Mouse (Mus musculus): ENCODE data around the gene Pla2g5. TPM values are rescaled to one million over a fixed set of nuclear protein-coding genes. Genes with fewer than 3 reads are reported as not detected.

The Pla2g5 gene
- polyA plus RNA-seq, 1 experiment from 2014 or later, result not detected

DNA sequence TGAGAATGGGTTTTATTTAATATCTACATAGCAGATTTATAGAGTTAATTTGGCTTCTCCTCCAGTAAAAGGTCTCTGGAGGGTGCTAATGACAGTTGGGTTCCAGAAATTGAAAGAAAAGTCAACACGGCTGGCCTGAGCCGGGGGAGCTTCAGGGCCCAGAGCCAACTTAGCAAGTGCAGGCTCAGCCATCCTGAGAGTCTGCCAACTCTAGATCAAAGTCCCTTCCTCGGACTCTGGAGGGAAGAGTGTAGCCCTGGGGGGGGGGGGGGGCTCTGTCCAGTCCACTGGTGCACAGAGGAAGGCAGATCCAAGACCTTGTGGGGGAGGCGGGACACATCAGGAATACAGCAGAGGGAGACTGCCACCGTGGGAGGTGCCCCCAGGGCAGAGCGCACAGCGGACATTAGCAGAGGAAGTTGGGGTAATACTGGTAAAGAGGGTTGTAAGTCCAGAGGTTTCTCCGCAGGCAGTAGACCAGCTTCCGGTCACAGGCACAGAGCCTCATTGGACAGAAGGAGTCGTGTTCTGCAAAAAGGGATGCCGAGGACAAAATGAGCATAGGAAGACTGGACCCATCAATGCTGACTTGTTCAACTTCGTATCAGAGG, 63.0 kb downstream of the Pla2g5 start:
- H3K4me1 ChIP-seq (ENCODE audit: insufficient read depth), result no peaks in the 10 kb centered on the region
- TF ChIP-seq EP300 (IDR thresholded peaks at IDR 0.05; ENCODE audit: low read depth), result no peak
- no peak for TF ChIP-seq CTCF (IDR thresholded peaks at IDR 0.05; ENCODE audit: low read depth)
- WGBS (ENCODE audit: insufficient replicate concordance), result 70% methylated on average over 11 of the region's 12 CpGs
- H3K36me3 ChIP-seq (replicated peaks; ENCODE audit: insufficient read depth, low read length), result no peaks in the 10 kb centered on the region
- H3K27ac ChIP-seq (ENCODE audit: low read depth), result no peak overlapping the region
- H3K4me2 ChIP-seq (ENCODE audit: low read depth, low read length), result no peak overlapping the region
- no peak overlapping the region for H3K4me3 ChIP-seq (ENCODE audit: low read depth, low read length)
- no peak overlapping the region for H3K9ac ChIP-seq (replicated peaks)
- H3K27me3 ChIP-seq (ENCODE audit: insufficient read depth, low read length), result no peaks in the 10 kb centered on the region
- DNase-seq (peak; percentile 25), ATAC-seq (no peak)
- no peaks in the 10 kb centered on the region for H3K9me3 ChIP-seq (ENCODE audit: low read length)

DNA sequence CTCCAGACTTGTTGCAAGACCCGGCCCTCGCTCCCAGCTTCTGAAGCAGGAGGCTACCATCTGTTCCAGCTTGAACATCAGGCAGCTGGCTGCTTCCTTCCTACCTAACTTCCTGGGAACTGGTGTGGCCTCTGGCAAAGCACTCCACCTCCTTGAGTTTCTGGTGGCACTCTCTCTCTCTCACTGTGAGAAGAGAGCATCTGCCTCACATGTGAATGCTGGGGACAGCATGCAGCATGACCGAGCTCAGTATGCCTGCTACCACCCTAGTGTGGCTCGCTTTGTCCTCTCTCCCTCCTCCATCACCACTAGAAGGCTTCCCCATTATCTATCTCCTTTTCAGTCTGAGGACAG, 66.1 kb downstream of the Pla2g5 start:
- no peak for DNase-seq
- no peak overlapping the region for H3K4me2 ChIP-seq (ENCODE audit: low read depth, low read length)
- H3K9ac ChIP-seq (replicated peaks), result no peak overlapping the region
- no peak for ATAC-seq
- H3K9me3 ChIP-seq (ENCODE audit: low read length), result no peaks in the 10 kb centered on the region
- no peaks in the 10 kb centered on the region for H3K27me3 ChIP-seq (ENCODE audit: insufficient read depth, low read length)
- H3K4me3 ChIP-seq (ENCODE audit: low read depth, low read length), result no peak overlapping the region
- H3K4me1 ChIP-seq (ENCODE audit: insufficient read depth), result no peaks in the 10 kb centered on the region
- TF ChIP-seq CTCF (IDR thresholded peaks at IDR 0.05; ENCODE audit: low read depth), result no peak
- no peak for TF ChIP-seq EP300 (IDR thresholded peaks at IDR 0.05; ENCODE audit: low read depth)
- 58% methylated on average over 4 of the region's 4 CpGs for WGBS (ENCODE audit: insufficient replicate concordance)
- no peak overlapping the region for H3K27ac ChIP-seq (ENCODE audit: low read depth)
- H3K36me3 ChIP-seq (replicated peaks; ENCODE audit: insufficient read depth, low read length), result no peaks in the 10 kb centered on the region

DNA sequence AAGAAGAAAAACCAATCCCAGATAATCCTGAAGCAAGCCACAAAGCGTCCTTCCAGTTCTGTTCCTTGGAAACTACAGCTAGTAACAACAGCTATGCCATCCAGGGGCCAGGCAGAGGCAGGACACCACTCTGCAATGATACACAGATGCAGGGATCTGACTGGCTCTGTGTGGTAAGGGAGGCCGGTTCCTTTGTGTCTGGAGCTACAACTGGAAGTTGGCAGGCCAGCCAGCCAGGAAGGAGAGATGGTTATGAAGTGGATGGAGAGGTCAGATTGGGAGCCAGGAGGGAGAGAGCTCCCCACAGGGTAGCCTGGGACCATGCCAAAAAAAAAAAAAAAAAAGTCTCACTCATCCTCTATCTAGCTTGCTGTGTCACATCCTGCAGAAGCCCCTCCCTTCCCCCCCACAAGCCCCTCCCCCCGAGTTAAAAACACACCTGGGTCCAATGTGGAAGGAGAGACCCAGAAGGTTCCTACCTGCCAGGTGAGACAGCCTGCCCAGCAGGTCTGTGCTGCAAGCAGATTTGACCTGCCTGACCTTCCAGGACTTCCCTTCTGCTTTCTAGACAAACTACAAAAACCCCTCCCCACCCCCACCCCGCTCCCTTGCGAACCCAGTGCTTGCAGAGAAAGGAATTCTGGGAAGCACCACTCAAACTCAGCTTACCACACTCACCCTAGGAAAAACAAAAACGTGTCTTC, 66.6 kb downstream of the Pla2g5 start:
- Histone ChIP-seq H3K4me2 (ENCODE audit: low read depth, low read length) (no peak overlapping the region), H3K9ac (replicated peaks) (no peak overlapping the region), H3K27me3 (ENCODE audit: insufficient read depth, low read length) (no peaks in the 10 kb centered on the region), H3K4me3 (ENCODE audit: low read depth, low read length) (no peak overlapping the region), H3K9me3 (ENCODE audit: low read length) (no peaks in the 10 kb centered on the region), H3K4me1 (ENCODE audit: insufficient read depth) (no peaks in the 10 kb centered on the region), H3K36me3 (replicated peaks; ENCODE audit: insufficient read depth, low read length) (no peaks in the 10 kb centered on the region), H3K27ac (ENCODE audit: low read depth) (no peak overlapping the region)
- no peak for ATAC-seq
- DNase-seq, result no peak
- TF ChIP-seq EP300 (IDR thresholded peaks at IDR 0.05; ENCODE audit: low read depth) (no peak), CTCF (IDR thresholded peaks at IDR 0.05; ENCODE audit: low read depth) (no peak)
- 27% methylated on average over 5 of the region's 6 CpGs for WGBS (ENCODE audit: insufficient replicate concordance)

DNA sequence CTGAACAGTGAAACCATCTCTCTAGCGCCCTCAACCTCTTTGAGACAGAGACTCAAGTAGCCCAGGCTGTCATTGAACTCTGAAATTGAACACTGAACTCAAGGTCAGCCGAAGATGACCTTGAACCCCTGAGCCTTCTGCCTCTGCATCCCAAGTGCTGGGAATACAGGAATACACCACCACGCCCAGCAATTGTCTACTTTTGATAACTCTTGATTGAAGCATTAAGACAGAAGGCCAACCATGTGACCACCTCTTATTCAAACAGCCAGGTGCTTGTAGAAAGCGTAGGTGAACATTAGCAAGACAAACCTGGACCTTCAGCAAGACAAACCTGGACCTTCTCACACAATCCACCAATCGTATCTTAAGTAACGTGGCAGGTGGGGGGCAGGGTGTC, 68.9 kb downstream of the Pla2g5 start:
- no peaks in the 10 kb centered on the region for H3K9me3 ChIP-seq (ENCODE audit: low read length)
- 79% methylated on average over 6 of the region's 6 CpGs for WGBS (ENCODE audit: insufficient replicate concordance)
- H3K27me3 ChIP-seq (ENCODE audit: insufficient read depth, low read length), result no peaks in the 10 kb centered on the region
- no peak overlapping the region for H3K9ac ChIP-seq (replicated peaks)
- ATAC-seq (no peak), DNase-seq (no peak)
- no peaks in the 10 kb centered on the region for H3K36me3 ChIP-seq (replicated peaks; ENCODE audit: insufficient read depth, low read length)
- H3K4me2 ChIP-seq (ENCODE audit: low read depth, low read length), result no peak overlapping the region
- H3K27ac ChIP-seq (ENCODE audit: low read depth), result no peak overlapping the region
- H3K4me1 ChIP-seq (ENCODE audit: insufficient read depth), result no peaks in the 10 kb centered on the region
- H3K4me3 ChIP-seq (ENCODE audit: low read depth, low read length), result no peak overlapping the region
- TF ChIP-seq CTCF (IDR thresholded peaks at IDR 0.05; ENCODE audit: low read depth) (no peak), EP300 (IDR thresholded peaks at IDR 0.05; ENCODE audit: low read depth) (no peak)

DNA sequence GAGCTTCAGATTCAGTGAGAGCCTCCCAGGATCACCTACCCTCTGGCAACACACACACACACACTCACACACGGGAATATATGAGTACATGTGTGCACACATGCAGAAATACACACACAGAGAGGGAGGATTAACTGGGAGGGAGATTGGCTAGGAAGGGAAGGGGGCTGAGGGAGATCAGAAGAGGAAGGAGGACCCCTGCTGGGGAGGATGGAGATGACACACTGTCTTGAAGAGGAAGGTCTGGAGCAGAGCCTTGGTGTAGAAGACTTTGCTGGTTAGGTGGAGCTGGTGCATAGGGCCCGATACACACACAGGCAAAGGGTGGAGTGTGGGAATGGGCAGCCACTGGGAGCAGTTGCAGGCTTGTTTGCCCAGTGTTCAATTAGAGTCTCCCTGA, 70.0 kb downstream of the Pla2g5 start:
- ATAC-seq, result no peak
- TF ChIP-seq CTCF (IDR thresholded peaks at IDR 0.05; ENCODE audit: low read depth) (peak; percentile 56), EP300 (IDR thresholded peaks at IDR 0.05; ENCODE audit: low read depth) (no peak)

DNA sequence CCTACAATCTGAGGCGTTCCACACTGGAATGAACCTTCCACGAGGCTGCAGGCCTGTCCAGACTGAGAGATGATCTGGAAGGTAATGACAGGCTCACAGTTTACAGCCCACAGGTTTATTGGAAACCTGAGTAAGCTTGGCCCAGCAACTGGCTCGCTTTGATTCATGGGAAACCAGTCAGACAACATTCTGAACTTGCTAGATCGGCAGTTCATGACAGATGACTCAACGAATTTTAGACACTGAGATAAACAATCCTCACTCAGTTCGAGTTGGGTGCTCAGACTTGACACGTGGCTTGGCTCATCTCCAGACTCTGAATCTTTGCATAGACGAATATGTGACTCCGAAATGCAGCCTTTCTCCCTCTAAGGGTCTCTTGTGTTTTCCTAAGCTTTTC, 70.7 kb downstream of the Pla2g5 start:
- DNase-seq, result no peak
- ATAC-seq, result no peak
- Histone ChIP-seq H3K4me3 (ENCODE audit: low read depth, low read length) (no peak overlapping the region), H3K27ac (ENCODE audit: low read depth) (no peak overlapping the region), H3K4me1 (ENCODE audit: insufficient read depth) (no peaks in the 10 kb centered on the region), H3K9ac (replicated peaks) (no peak overlapping the region), H3K36me3 (replicated peaks; ENCODE audit: insufficient read depth, low read length) (no peaks in the 10 kb centered on the region), H3K27me3 (ENCODE audit: insufficient read depth, low read length) (no peaks in the 10 kb centered on the region), H3K9me3 (ENCODE audit: low read length) (no peaks in the 10 kb centered on the region), H3K4me2 (ENCODE audit: low read depth, low read length) (no peak overlapping the region)
- 35% methylated on average over 9 of the region's 9 CpGs for WGBS (ENCODE audit: insufficient replicate concordance)
- TF ChIP-seq EP300 (IDR thresholded peaks at IDR 0.05; ENCODE audit: low read depth), result no peak
- TF ChIP-seq CTCF (IDR thresholded peaks at IDR 0.05; ENCODE audit: low read depth), result no peak

More for the DNA sequence above, 70.0 kb downstream of the Pla2g5 start:
- Histone ChIP-seq H3K9me3 (ENCODE audit: low read length) (no peaks in the 10 kb centered on the region), H3K27me3 (ENCODE audit: insufficient read depth, low read length) (no peaks in the 10 kb centered on the region), H3K4me1 (ENCODE audit: insufficient read depth) (no peaks in the 10 kb centered on the region), H3K4me3 (ENCODE audit: low read depth, low read length) (no peak overlapping the region), H3K27ac (ENCODE audit: low read depth) (no peak overlapping the region), H3K4me2 (ENCODE audit: low read depth, low read length) (no peak overlapping the region), H3K36me3 (replicated peaks; ENCODE audit: insufficient read depth, low read length) (no peaks in the 10 kb centered on the region), H3K9ac (replicated peaks) (no peak overlapping the region)
- no peak for DNase-seq
- WGBS (ENCODE audit: insufficient replicate concordance), result 56% methylated on average over 2 of the region's 2 CpGs

All from liver, postnatal 0 days (tissue).